Mouse (Mus musculus): Measurements from ENCODE around the gene Tnrc6b.

- TF ChIP-seq CTCF (IDR thresholded peaks at IDR 0.05; ENCODE audit: insufficient read depth, low read depth, low read length) (no peak), POLR2A (IDR thresholded peaks at IDR 0.05; ENCODE audit: insufficient read depth, low read depth, low read length) (no peak)
These were observed 225.6 kb downstream of the Tnrc6b start for GRCm38 (mm10) chr15:80936686-80937085.
